Mouse (Mus musculus): ENCODE measurements around the gene Rexo2. TPM values are rescaled to one million over a fixed set of nuclear protein-coding genes. Genes with fewer than 3 reads are reported as not detected.

Rexo2 gene
- 182 TPM for polyA plus RNA-seq (2017; shearing (Covaris generic))

GRCm38 (mm10) chr9:48480411-48481213 is at the start of gene Rexo2:
Gene Rexo2 (minus strand): TSS chr9:48480623.

GRCm38 (mm10) chr9:48494817-48495547 is 14.6 kb upstream of the Rexo2 start, which contains the start of the genes Rbm7 and Gm5617:
Gene Rbm7 (minus strand): TSS chr9:48495299.
Gene Gm5617 (plus strand): TSS chr9:48495442.

Other genes with a start within 250 kb of the Rexo2 start
- not detected for gene Nxpe2, start 127.2 kb downstream of the Rexo2 start, polyA plus RNA-seq (2017; shearing (Covaris generic))
- 196 TPM for gene Rbm7, start 14.7 kb upstream of the Rexo2 start, polyA plus RNA-seq (2017; shearing (Covaris generic))
- gene Gm5617, start 14.8 kb upstream of the Rexo2 start, polyA plus RNA-seq (2017; shearing (Covaris generic)): 14.5 TPM
- gene Nnmt, start 124.5 kb upstream of the Rexo2 start, polyA plus RNA-seq (2017; shearing (Covaris generic)): not detected